Mouse (Mus musculus) fibroblast of lung, adult 2 months (primary cell): ENCODE measurements at regions not wholly inside any gene's neighbourhood (a gene's known extent, or its start where the extent isn't known, plus 50 kb on each side); places are given as distances from the start of the nearest gene placed in this dataset.

Source experiments
- DNase-seq: peaks from one replicate; pipeline ENCODE4 v3.0.0-alpha.2; 2011; ENCODE audit warnings: low read depth

- no peak for DNase-seq
Measured at GRCm38 (mm10) chr16:39285028-39285744, 392.7 kb downstream of the Igsf11 start.

GRCm38 (mm10) chr16:39286797-39287565, 394.5 kb downstream of the Igsf11 start:
- no peak for DNase-seq

- DNase-seq, result no peak
Measured at GRCm38 (mm10) chr16:39298856-39299255, 406.4 kb downstream of the Igsf11 start.

- no peak for DNase-seq
Measured at GRCm38 (mm10) chr16:39302902-39303361, 410.5 kb downstream of the Igsf11 start.

- DNase-seq, result no peak
Measured at GRCm38 (mm10) chr16:39303371-39303770, 410.9 kb downstream of the Igsf11 start.

- no peak for DNase-seq
Measured at GRCm38 (mm10) chr16:39307951-39308350, 415.5 kb downstream of the Igsf11 start.

- DNase-seq, result no peak
Measured at GRCm38 (mm10) chr16:39316752-39317594, 424.5 kb downstream of the Igsf11 start.

- no peak for DNase-seq
Measured at GRCm38 (mm10) chr16:39325627-39326026, 433.2 kb downstream of the Igsf11 start.

- no peak for DNase-seq
Measured at GRCm38 (mm10) chr16:39363657-39364056, 471.2 kb downstream of the Igsf11 start.

GRCm38 (mm10) chr16:39368276-39368675, 475.8 kb downstream of the Igsf11 start:
- DNase-seq, result no peak

- no peak for DNase-seq
Measured at GRCm38 (mm10) chr16:39374616-39375015, 482.1 kb downstream of the Igsf11 start.

GRCm38 (mm10) chr16:39379959-39380358, 487.5 kb downstream of the Igsf11 start:
- no peak for DNase-seq

GRCm38 (mm10) chr16:39389943-39390342, 497.5 kb downstream of the Igsf11 start:
- no peak for DNase-seq

GRCm38 (mm10) chr16:39390626-39391025, 498.2 kb downstream of the Igsf11 start:
- DNase-seq, result no peak

- DNase-seq, result no peak
Measured at GRCm38 (mm10) chr16:39402101-39402749, 509.8 kb downstream of the Igsf11 start.

GRCm38 (mm10) chr16:39431581-39431980, 539.1 kb downstream of the Igsf11 start:
- no peak for DNase-seq

GRCm38 (mm10) chr16:39445740-39446139, 538.4 kb upstream of the Lsamp start:
- DNase-seq, result no peak

GRCm38 (mm10) chr16:39453400-39454138, 530.6 kb upstream of the Lsamp start:
- no peak for DNase-seq
